ENCODE assay signal across 8 mouse cellular contexts in genomic region chr6:38381129-38381771, GRCm38 (mm10). TPM values are rescaled to one million over a fixed set of nuclear protein-coding genes. Genes with fewer than 3 reads are reported as not detected.
DNase-seq lines count a peak whose midpoint lies in the region; ATAC-seq lines count a peak whose summit lies in the region.

Gene Ttc26, plus strand, starts transcription at chr6:38381469.

- 0 out of 4 replicates have a peak within 1 kb of the TSS, but pooled peaks of 1 of the 2 experiments have one; percentile 8 for H3K27ac ChIP-seq in heart, embryonic 14.5 days (replicated peaks in 1 of 2; ENCODE audit: control insufficient read depth in 1 of 2, insufficient read depth in 1 of 2, low read depth in 2 of 2, low read length in 2 of 2)
- no peak within 1 kb of the TSS; the same call in 1 of the 2 replicates for H3K27ac ChIP-seq in liver, embryonic 13.5 days
- peak within 1 kb of the TSS; percentile 62 for H3K27ac ChIP-seq in stomach, embryonic 16.5 days (ENCODE audit: low read length)

- no peaks in the 10 kb centered on the region for H3K27me3 ChIP-seq in heart, embryonic 14.5 days (ENCODE audit: control insufficient read depth, insufficient read depth, low read length)
- H3K27me3 ChIP-seq in liver, embryonic 13.5 days, result no peaks in the 10 kb centered on the region; the same call in 1 of the 2 replicates
- no peaks in the 10 kb centered on the region for H3K27me3 ChIP-seq in stomach, embryonic 16.5 days (ENCODE audit: control insufficient read depth, insufficient read depth, low read length)

- WGBS in heart, embryonic 14.5 days, result under 1% methylated on average over 26 of the region's 26 CpGs
- WGBS in liver, embryonic 13.5 days (ENCODE audit: insufficient replicate concordance), result under 1% methylated on average over 26 of the region's 26 CpGs
- WGBS in stomach, embryonic 16.5 days, result under 1% methylated on average over 26 of the region's 26 CpGs

- H3K9ac ChIP-seq in heart, embryonic 14.5 days (ENCODE audit: low read length), result peak within 1 kb of the TSS; percentile 69
- H3K9ac ChIP-seq in liver, embryonic 13.5 days, result peak within 1 kb of the TSS; percentile 67
- H3K9ac ChIP-seq in stomach, embryonic 16.5 days (ENCODE audit: low read length), result peak within 1 kb of the TSS; percentile 78

- peak within 1 kb of the TSS; percentile 54 to 72 for H3K4me3 ChIP-seq in heart, embryonic 14.5 days (ENCODE audit: control insufficient read depth in 1 of 2, insufficient read depth in 1 of 2, low read depth in 1 of 2, low read length in 2 of 2)
- H3K4me3 ChIP-seq in liver, embryonic 13.5 days (replicated peaks), result peak within 1 kb of the TSS; percentile 62
- peak within 1 kb of the TSS; percentile 81 for H3K4me3 ChIP-seq in stomach, embryonic 16.5 days (replicated peaks; ENCODE audit: low read length)

- H3K4me2 ChIP-seq in heart, embryonic 14.5 days (ENCODE audit: low read length), result peak within 1 kb of the TSS; percentile 69
- H3K4me2 ChIP-seq in liver, embryonic 13.5 days, result peak within 1 kb of the TSS; percentile 78
- peak within 1 kb of the TSS; percentile 88 for H3K4me2 ChIP-seq in stomach, embryonic 16.5 days (ENCODE audit: low read depth, low read length)

- H3K4me1 ChIP-seq in heart, embryonic 14.5 days (ENCODE audit: control insufficient read depth in 2 of 2, insufficient read depth in 2 of 2, low read length in 2 of 2), result peaks cover 0 to 5% of the 10 kb centered on the region in 2 experiments; a peak in 1 of 4 replicates
- peaks cover 13% of the 10 kb centered on the region for H3K4me1 ChIP-seq in liver, embryonic 13.5 days (replicated peaks)
- peaks cover 5% of the 10 kb centered on the region; the same call in 1 of the 2 replicates for H3K4me1 ChIP-seq in stomach, embryonic 16.5 days (ENCODE audit: control insufficient read depth, insufficient read depth, low read length)

- no peaks in the 10 kb centered on the region for H3K36me3 ChIP-seq in heart, embryonic 14.5 days (ENCODE audit: control insufficient read depth, insufficient read depth, low read length)
- no peaks in the 10 kb centered on the region for H3K36me3 ChIP-seq in liver, embryonic 13.5 days
- no peaks in the 10 kb centered on the region for H3K36me3 ChIP-seq in stomach, embryonic 16.5 days (ENCODE audit: control insufficient read depth, insufficient read depth, low read length)

- ATAC-seq in CD4-positive, CD25-positive, alpha-beta regulatory T cell, adult 4 months, result peak; percentile 99
- ATAC-seq in heart, embryonic 14.5 days (ENCODE audit: insufficient number of reproducible peaks, insufficient read depth, low FRiP score, low read depth), result peak; percentile 56; the same call in 1 of the 2 replicates
- ATAC-seq in liver, embryonic 13.5 days (ENCODE audit: low read depth), result peak; percentile 89
- peak; percentile 89 for ATAC-seq in stomach, embryonic 16.5 days (ENCODE audit: insufficient read depth, low FRiP score)

- no peaks in the 10 kb centered on the region for H3K9me3 ChIP-seq in heart, embryonic 14.5 days (ENCODE audit: control insufficient read depth, low read length)
- H3K9me3 ChIP-seq in liver, embryonic 13.5 days (replicated peaks), result no peaks in the 10 kb centered on the region
- H3K9me3 ChIP-seq in stomach, embryonic 16.5 days (replicated peaks; ENCODE audit: control insufficient read depth, low read length), result no peaks in the 10 kb centered on the region

- DNase-seq in c-Kit-negative CD71-positive TER-119-positive erythroid progenitor cells, embryonic 14.5 days (ENCODE audit: low read depth, low spot score), result peak; percentile 88
- DNase-seq in fibroblast of lung, adult 2 months (ENCODE audit: low read depth), result peak; percentile 73
- peak; percentile 90 for DNase-seq in kidney, postnatal 14 days
- DNase-seq in liver, embryonic 13.5 days, result peak; percentile 77
- DNase-seq in neural tube, embryonic 10.5 days (ENCODE audit: extremely low spot score, low spot score), result peak; percentile 89

RNA-seq across cellular contexts. Expression of gene Ttc26, which starts in this region (rescaled TPM):
- polyA plus RNA-seq in CD4-positive, CD25-positive, alpha-beta regulatory T cell, adult 4 months (2017; shearing (Covaris generic)), result not detected
- 2.7 and 3.9 TPM in 2 replicates for polyA plus RNA-seq in heart, embryonic 14.5 days (2014; fragmentation: Nextera tagmentation; extraction: Ambion mirVana)
- 0.70 and 0.74 TPM in 2 replicates for polyA plus RNA-seq in liver, embryonic 13.5 days (2015; fragmentation: Nextera tagmentation; extraction: Ambion mirVana)
- 4.6 and 5.6 TPM in 2 replicates for polyA plus RNA-seq in stomach, embryonic 16.5 days (2015; fragmentation: Nextera tagmentation; extraction: Ambion mirVana)

Comparison
In these comparisons a context has a peak if more than half of its experiments do, and no peak if none do; other contexts are left out.
1. Peak in ATAC-seq in CD4-positive, CD25-positive, alpha-beta regulatory T cell, adult 4 months; RNA of the gene not detected or under 1 TPM.
2. Peak in DNase-seq, ATAC-seq, H3K4me3 ChIP-seq, H3K9ac ChIP-seq and H3K4me2 ChIP-seq in liver, embryonic 13.5 days; RNA of the gene not detected or under 1 TPM.